26 mouse cellular contexts compared by ENCODE assay signal in genomic region chr1:125284693-125285092, GRCm38 (mm10).
"Had no signal": no experiment of that assay in that cellular context is flagged by ENCODE, and none has a peak within 500 bp of the region (broad histone marks: within the 10 kb centered on the region; RNA-seq: fewer than 3 reads in every experiment).

No protein-coding gene starts in this region.

- H3K9me3 ChIP-seq: embryonic facial prominence, embryonic 12.5 days; embryonic facial prominence, embryonic 13.5 days; embryonic facial prominence, embryonic 15.5 days; forebrain, embryonic 10.5 days; forebrain, embryonic 12.5 days; forebrain, embryonic 13.5 days; forebrain, embryonic 15.5 days had no signal

- H3K4me2 ChIP-seq: embryonic facial prominence, embryonic 12.5 days; embryonic facial prominence, embryonic 13.5 days; embryonic facial prominence, embryonic 15.5 days; forebrain, embryonic 12.5 days; forebrain, embryonic 13.5 days; forebrain, embryonic 15.5 days had no signal

- H3K4me3 ChIP-seq: embryonic facial prominence, embryonic 10.5 days; embryonic facial prominence, embryonic 12.5 days; embryonic facial prominence, embryonic 13.5 days; embryonic facial prominence, embryonic 15.5 days; erythroblast, embryonic 14.5 days; forebrain, embryonic 10.5 days; forebrain, embryonic 12.5 days; forebrain, embryonic 13.5 days; forebrain, embryonic 15.5 days; gastrocnemius, adult 2 months; heart, adult 2 months had no signal

- H3K27me3 ChIP-seq: embryonic facial prominence, embryonic 12.5 days; embryonic facial prominence, embryonic 13.5 days; embryonic facial prominence, embryonic 15.5 days; forebrain, embryonic 12.5 days; forebrain, embryonic 13.5 days; forebrain, embryonic 15.5 days had no signal

- H3K4me1 ChIP-seq: embryonic facial prominence, embryonic 10.5 days; embryonic facial prominence, embryonic 12.5 days; embryonic facial prominence, embryonic 13.5 days; embryonic facial prominence, embryonic 15.5 days; forebrain, embryonic 10.5 days; forebrain, embryonic 12.5 days; forebrain, embryonic 13.5 days; forebrain, embryonic 15.5 days had no signal

- H3K27ac ChIP-seq: embryonic facial prominence, embryonic 10.5 days; embryonic facial prominence, embryonic 12.5 days; embryonic facial prominence, embryonic 13.5 days; embryonic facial prominence, embryonic 15.5 days; forebrain, embryonic 10.5 days; forebrain, embryonic 12.5 days; forebrain, embryonic 13.5 days; forebrain, embryonic 15.5 days; gastrocnemius, adult 2 months; heart, adult 2 months had no signal

- DNase-seq: cerebellum, adult 9-10 months; cerebellum, adult 9-11 months; cerebellum, postnatal 10 days; cerebellum, postnatal 14 days; cerebellum, postnatal 25 days; cerebellum, postnatal 36 days; embryo, embryonic 11 days; forebrain, postnatal 0 days; gastrocnemius, adult 2 months; gastrocnemius, postnatal 10 days; gastrocnemius, postnatal 14 days; gastrocnemius, postnatal 25 days; gastrocnemius, postnatal 36 days; heart, adult 18-20 months; heart, adult 2 months had no signal

- H3K9ac ChIP-seq: embryonic facial prominence, embryonic 12.5 days; embryonic facial prominence, embryonic 13.5 days; embryonic facial prominence, embryonic 15.5 days; forebrain, embryonic 12.5 days; forebrain, embryonic 13.5 days; forebrain, embryonic 15.5 days; forebrain, postnatal 0 days had no signal

- H3K36me3 ChIP-seq: embryonic facial prominence, embryonic 10.5 days; embryonic facial prominence, embryonic 12.5 days; embryonic facial prominence, embryonic 13.5 days; embryonic facial prominence, embryonic 15.5 days; forebrain, embryonic 10.5 days; forebrain, embryonic 12.5 days; forebrain, embryonic 15.5 days had no signal

- ATAC-seq: forebrain, embryonic 13.5 days; forebrain, embryonic 14.5 days; forebrain, embryonic 15.5 days; forebrain, embryonic 16.5 days; forebrain, postnatal 0 days had no signal
